Mouse (Mus musculus): ENCODE data around the gene Tmem117.

- TF ChIP-seq CTCF (IDR thresholded peaks at IDR 0.05; ENCODE audit: extremely low read depth, insufficient read length, insufficient replicate concordance, low read depth, low read length) = no peak
- TF ChIP-seq POLR2A (IDR thresholded peaks at IDR 0.05; ENCODE audit: low read depth, low read length) = no peak
These were observed 10.1 kb downstream of the Tmem117 start for GRCm38 (mm10) chr15:94639126-94639525.

All from small intestine, adult 2 months (tissue).